Mouse (Mus musculus) stomach, embryonic 16.5 days (tissue): Measurements from ENCODE around the gene Fam206a. TPM values are rescaled to one million over a fixed set of nuclear protein-coding genes. Genes with fewer than 3 reads are reported as not detected.

Experiments used
- ATAC-seq: fragments of 200-750 bp; cut with Nextera tagmentation; 2 replicates; pipeline ENCODE4 v1.8.0; 2017; ENCODE audit warnings: moderate number of reproducible peaks, moderate TSS enrichment; ENCODE audit not compliant: insufficient read depth, low FRiP score
- H3K27ac ChIP-seq: fragments of 300-500 bp; sonication (generic); 2 replicates; pipeline ENCODE4 v1.5.1; 2014; ENCODE audit warnings: low read length
- H3K27me3 ChIP-seq: fragments of 300-500 bp; sonication (generic); 2 replicates; pipeline ENCODE4 v1.6.1; 2014; ENCODE audit warnings: low read length, control low read depth, mixed read lengths; ENCODE audit not compliant: control insufficient read depth, insufficient read depth
- H3K36me3 ChIP-seq: fragments of 300-500 bp; sonication (generic); 2 replicates; pipeline ENCODE4 v1.6.1; 2014; ENCODE audit warnings: low read length; ENCODE audit not compliant: control insufficient read depth, insufficient read depth
- H3K4me1 ChIP-seq: fragments of 300-500 bp; sonication (generic); 2 replicates; pipeline ENCODE4 v1.6.1; 2014; ENCODE audit warnings: low read length, control low read depth, mixed read lengths; ENCODE audit not compliant: control insufficient read depth, insufficient read depth
- H3K4me2 ChIP-seq: fragments of 300-500 bp; sonication (generic); 2 replicates; pipeline ENCODE4 v1.6.1; 2014; ENCODE audit warnings: low read depth, low read length, mixed read lengths
- H3K4me3 ChIP-seq: fragments of 300-500 bp; sonication (generic); replicated peaks from 2 replicates; pipeline ENCODE4 v1.5.1; 2014; ENCODE audit warnings: mild to moderate bottlenecking, low read length
- H3K9ac ChIP-seq: fragments of 300-500 bp; sonication (generic); 2 replicates; pipeline ENCODE4 v1.6.1; 2014; ENCODE audit warnings: low read length
- H3K9me3 ChIP-seq: fragments of 300-500 bp; sonication (generic); replicated peaks from 2 replicates; pipeline ENCODE4 v1.6.1; 2016; ENCODE audit warnings: low read length, control low read depth; ENCODE audit not compliant: control insufficient read depth
- WGBS: fragments of 180-500 bp; shearing (Covaris S2); extraction: QIAGEN DNeasy Blood & Tissue Kit; methylation state at CpG from one replicate; pipeline ENCODE4 v1.1.7; 2014; 5-methylcytosine and 5-hydroxymethylcytosine counted together
- polyA plus RNA-seq: library from polyadenylated mRNA; unstranded; fragments of >200 nt; fragmentation: Nextera tagmentation; extraction: Ambion mirVana; gene quantifications from 2 replicates; pipeline ENCODE4 v1.2.1, GENCODE M21; 2015

Gene Fam206a
- polyA plus RNA-seq, 1 experiment from 2014 or later, result 12.1 TPM

- ATAC-seq, result no peak
- no peak overlapping the region for H3K27ac ChIP-seq
- 86% methylated on average over 7 of the region's 7 CpGs for WGBS
Measured at GRCm38 (mm10) chr4:56831998-56832397, 29.9 kb downstream of the Fam206a start.

GRCm38 (mm10) chr4:56837661-56838060 lies 35.5 kb downstream of the Fam206a start:
- H3K36me3 ChIP-seq, result no peaks in the 10 kb centered on the region
- no peaks in the 10 kb centered on the region for H3K4me1 ChIP-seq
- 73% methylated on average over 6 of the region's 6 CpGs for WGBS
- H3K9me3 ChIP-seq, result no peaks in the 10 kb centered on the region
- no peak overlapping the region for H3K4me2 ChIP-seq
- no peak overlapping the region for H3K4me3 ChIP-seq
- no peak overlapping the region for H3K27ac ChIP-seq
- no peak for ATAC-seq
- no peaks in the 10 kb centered on the region for H3K27me3 ChIP-seq
- H3K9ac ChIP-seq, result no peak overlapping the region

More at GRCm38 (mm10) chr4:56831998-56832397, 29.9 kb downstream of the Fam206a start:
- H3K4me1 ChIP-seq, result no peaks in the 10 kb centered on the region
- no peaks in the 10 kb centered on the region for H3K9me3 ChIP-seq
- no peak overlapping the region for H3K9ac ChIP-seq
- H3K4me3 ChIP-seq, result no peak overlapping the region
- H3K36me3 ChIP-seq, result no peaks in the 10 kb centered on the region
- no peak overlapping the region for H3K4me2 ChIP-seq
- no peaks in the 10 kb centered on the region for H3K27me3 ChIP-seq

- WGBS, result 52% methylated on average over 3 of the region's 3 CpGs
- Histone ChIP-seq H3K27me3 (no peaks in the 10 kb centered on the region), H3K4me1 (no peaks in the 10 kb centered on the region), H3K9ac (no peak overlapping the region), H3K36me3 (no peaks in the 10 kb centered on the region), H3K27ac (no peak overlapping the region), H3K4me2 (no peak overlapping the region), H3K9me3 (peaks cover 4% of the 10 kb centered on the region), H3K4me3 (no peak overlapping the region)
- no peak for ATAC-seq
Measured at GRCm38 (mm10) chr4:56840297-56840696, 38.2 kb downstream of the Fam206a start.

DNA sequence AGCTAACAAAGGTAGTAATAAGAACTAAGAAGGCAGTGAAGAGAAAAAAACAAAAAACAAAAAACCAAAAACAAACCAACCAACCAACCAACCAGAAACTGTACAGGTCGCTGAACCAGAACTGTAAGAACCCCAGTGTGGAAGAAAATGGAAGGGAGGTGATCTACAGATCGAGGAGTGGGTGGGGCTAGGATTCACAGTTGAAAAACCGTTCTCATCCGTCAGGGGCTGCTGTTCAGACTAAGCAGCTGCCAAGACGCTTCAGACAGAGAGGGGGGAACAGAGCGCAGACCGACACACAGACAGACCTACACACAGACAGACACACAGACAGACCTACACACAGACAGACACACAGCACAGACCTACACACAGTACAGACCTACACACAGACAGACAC lies 40.4 kb downstream of the Fam206a start:
- H3K27ac ChIP-seq, result no peak overlapping the region
- 75% methylated on average over 7 of the region's 7 CpGs for WGBS
- peaks cover 4% of the 10 kb centered on the region for H3K9me3 ChIP-seq
- H3K4me1 ChIP-seq, result no peaks in the 10 kb centered on the region
- no peak overlapping the region for H3K9ac ChIP-seq
- H3K36me3 ChIP-seq, result no peaks in the 10 kb centered on the region
- no peak overlapping the region for H3K4me3 ChIP-seq
- H3K4me2 ChIP-seq, result no peak overlapping the region
- no peak for ATAC-seq
- H3K27me3 ChIP-seq, result no peaks in the 10 kb centered on the region

- H3K9me3 ChIP-seq, result peaks cover 4% of the 10 kb centered on the region
- H3K4me3 ChIP-seq, result no peak overlapping the region
- no peaks in the 10 kb centered on the region for H3K4me1 ChIP-seq
- H3K4me2 ChIP-seq, result no peak overlapping the region
- 87% methylated on average over 2 of the region's 2 CpGs for WGBS
- no peak overlapping the region for H3K9ac ChIP-seq
- no peaks in the 10 kb centered on the region for H3K36me3 ChIP-seq
- H3K27ac ChIP-seq, result no peak overlapping the region
- H3K27me3 ChIP-seq, result no peaks in the 10 kb centered on the region
- no peak for ATAC-seq
Measured at GRCm38 (mm10) chr4:56843963-56844362, 41.8 kb downstream of the Fam206a start.

DNA sequence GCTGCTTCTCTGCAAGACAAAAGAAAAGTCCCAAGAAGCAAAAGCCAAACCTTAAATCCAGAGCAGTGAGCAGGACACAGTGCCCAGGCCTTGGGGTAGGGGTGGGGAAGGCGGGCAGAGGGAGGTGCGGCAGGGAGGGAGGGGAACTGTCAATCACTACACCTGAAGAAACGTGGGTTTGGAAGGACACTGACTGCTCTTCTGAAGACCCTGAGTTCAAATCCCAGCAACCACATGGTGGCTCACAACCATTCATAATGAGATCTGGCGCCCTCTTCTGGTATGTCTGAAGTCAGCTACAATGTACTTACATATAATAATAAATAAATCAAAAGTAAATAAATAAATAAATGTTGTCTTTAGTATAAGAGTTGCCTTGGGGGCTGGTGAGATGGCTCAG lies 42.8 kb downstream of the Fam206a start:
- Histone ChIP-seq H3K4me2 (no peak overlapping the region), H3K27ac (no peak overlapping the region), H3K4me3 (no peak overlapping the region), H3K36me3 (no peaks in the 10 kb centered on the region), H3K27me3 (no peaks in the 10 kb centered on the region), H3K9ac (no peak overlapping the region), H3K9me3 (peaks cover 4% of the 10 kb centered on the region), H3K4me1 (no peaks in the 10 kb centered on the region)
- 86% methylated on average over 4 of the region's 4 CpGs for WGBS
- ATAC-seq, result no peak

DNA sequence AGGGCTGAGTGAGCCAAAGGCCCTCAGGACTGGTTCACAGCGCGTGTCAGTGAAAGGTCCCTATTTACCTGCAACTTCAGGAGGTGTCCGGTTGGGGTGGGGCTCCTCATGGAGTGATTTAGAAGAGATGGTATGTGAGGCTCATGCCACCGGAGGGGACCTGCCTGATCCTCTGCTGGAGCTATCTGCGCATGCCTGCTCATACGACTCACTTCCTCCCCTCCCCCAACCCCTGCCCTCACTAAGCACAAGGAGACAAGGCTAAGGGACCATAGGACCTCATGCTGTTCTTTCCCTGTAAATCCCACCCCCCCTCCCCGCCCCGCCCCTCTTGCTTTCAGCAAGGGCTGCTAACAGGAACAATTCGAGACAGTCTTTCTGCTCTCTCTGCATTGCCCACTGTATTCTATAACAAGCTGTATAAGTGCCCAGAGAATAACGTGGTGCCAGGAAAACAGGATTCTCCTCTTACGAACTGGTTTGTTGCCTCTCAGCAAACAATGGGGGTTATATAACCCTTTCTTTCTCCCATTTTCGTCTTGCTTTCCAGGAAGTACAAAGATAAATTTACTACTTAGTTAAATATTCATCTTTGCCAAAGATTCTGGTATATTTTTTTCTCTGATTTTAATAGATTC lies 43.9 kb downstream of the Fam206a start:
- Histone ChIP-seq H3K9me3 (peaks cover 4% of the 10 kb centered on the region), H3K9ac (no peak overlapping the region), H3K27ac (no peak overlapping the region), H3K36me3 (no peaks in the 10 kb centered on the region), H3K4me1 (peaks cover 5% of the 10 kb centered on the region; the same call in 1 of the 2 replicates), H3K27me3 (no peaks in the 10 kb centered on the region), H3K4me2 (no peak overlapping the region), H3K4me3 (no peak overlapping the region)
- no peak for ATAC-seq
- WGBS, result 67% methylated on average over 12 of the region's 12 CpGs

- no peak for ATAC-seq
Measured at GRCm38 (mm10) chr4:56847400-56847799, 45.3 kb downstream of the Fam206a start.

DNA sequence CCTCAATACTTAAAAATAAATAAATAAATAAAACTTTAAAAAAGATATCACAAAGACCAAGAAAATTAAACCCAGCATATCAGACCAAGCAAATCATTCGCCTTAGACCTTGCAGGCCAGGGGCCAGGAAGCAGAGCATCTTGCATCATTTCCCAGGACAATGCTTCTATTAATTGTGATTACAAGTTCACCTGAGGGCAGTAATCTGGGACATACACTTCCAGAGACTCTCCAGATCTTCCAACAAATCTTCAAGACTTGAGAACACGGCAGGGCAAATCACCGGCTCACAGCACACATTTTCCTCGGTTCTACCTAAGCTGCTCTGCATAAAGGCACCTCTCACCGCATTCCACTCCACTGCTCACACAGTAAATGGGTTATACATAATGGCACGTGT lies 45.9 kb downstream of the Fam206a start:
- no peak overlapping the region for H3K4me2 ChIP-seq
- H3K36me3 ChIP-seq, result no peaks in the 10 kb centered on the region
- WGBS, result 91% methylated on average over 6 of the region's 6 CpGs
- no peak for ATAC-seq
- H3K9ac ChIP-seq, result no peak overlapping the region
- H3K4me1 ChIP-seq, result peaks cover 6% of the 10 kb centered on the region; the same call in 1 of the 2 replicates
- no peak overlapping the region for H3K4me3 ChIP-seq
- peaks cover 4% of the 10 kb centered on the region for H3K9me3 ChIP-seq
- H3K27ac ChIP-seq, result no peak overlapping the region
- H3K27me3 ChIP-seq, result no peaks in the 10 kb centered on the region

More at GRCm38 (mm10) chr4:56847400-56847799, 45.3 kb downstream of the Fam206a start:
- peaks cover 4% of the 10 kb centered on the region for H3K9me3 ChIP-seq
- H3K4me2 ChIP-seq, result no peak overlapping the region
- no peak overlapping the region for H3K27ac ChIP-seq
- no peaks in the 10 kb centered on the region for H3K36me3 ChIP-seq
- 95% methylated on average over 3 of the region's 3 CpGs for WGBS
- no peak overlapping the region for H3K9ac ChIP-seq
- H3K4me3 ChIP-seq, result no peak overlapping the region
- no peaks in the 10 kb centered on the region for H3K27me3 ChIP-seq
- peaks cover 6% of the 10 kb centered on the region; the same call in 1 of the 2 replicates for H3K4me1 ChIP-seq
